Mouse (Mus musculus): ENCODE measurements around the gene Gm8773. TPM values are rescaled to one million over a fixed set of nuclear protein-coding genes. Genes with fewer than 3 reads are reported as not detected.

Gm8773 gene
- polyA plus RNA-seq, 1 experiment from 2014 or later = 3.6 TPM

DNA sequence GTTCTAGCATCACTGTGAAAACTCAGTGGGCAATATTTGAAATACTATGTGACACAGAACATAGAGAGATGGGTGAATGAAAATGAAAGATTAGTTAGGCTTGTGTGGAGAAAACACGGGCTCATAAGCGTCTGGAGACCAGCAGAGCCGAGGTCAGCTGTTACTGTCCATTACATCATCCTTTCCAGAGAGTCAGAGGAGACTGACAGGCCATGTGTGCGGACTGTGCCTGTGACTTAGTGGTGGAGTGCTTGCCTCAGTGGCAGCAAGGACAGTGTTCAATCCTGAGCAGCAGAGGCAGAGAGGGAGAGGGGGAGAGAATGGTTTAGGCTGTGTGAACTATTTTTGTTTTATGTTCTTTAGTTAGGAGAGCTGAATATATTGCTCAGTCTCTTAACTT, 44.7 kb downstream of the Gm8773 start:
- Histone ChIP-seq H3K36me3 (no peaks in the 10 kb centered on the region), H3K4me3 (no peak overlapping the region), H3K9me3 (no peaks in the 10 kb centered on the region), H3K27me3 (ENCODE audit: insufficient read depth, poor library complexity, severe bottlenecking) (no peaks in the 10 kb centered on the region), H3K27ac (no peak overlapping the region), H3K4me1 (replicated peaks) (no peaks in the 10 kb centered on the region)
- 72% methylated on average over 4 of the region's 4 CpGs for WGBS
- DNase-seq (ENCODE audit: low spot score) = no peak

DNA sequence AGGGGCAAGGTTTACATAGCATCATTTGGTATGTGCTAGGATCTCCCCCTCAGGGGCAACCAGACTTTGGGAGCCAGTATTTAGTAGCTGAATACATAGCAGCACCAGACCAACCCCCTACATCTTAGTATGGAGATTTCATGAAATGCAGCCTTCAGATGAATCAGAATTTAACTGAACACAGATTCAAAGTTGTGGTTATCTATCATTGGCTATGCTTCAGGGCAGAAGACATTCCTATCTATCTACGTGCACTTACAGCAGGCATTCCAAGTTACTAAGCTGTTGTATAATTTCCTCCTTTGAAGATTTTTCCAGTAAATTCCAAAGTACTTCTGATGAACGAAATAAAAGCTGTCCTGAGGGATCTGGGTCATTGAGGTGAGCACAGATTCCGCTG, 51.9 kb downstream of the Gm8773 start:
- Histone ChIP-seq H3K27ac (no peak overlapping the region), H3K4me3 (no peak overlapping the region), H3K36me3 (no peaks in the 10 kb centered on the region), H3K9me3 (no peaks in the 10 kb centered on the region), H3K4me1 (replicated peaks) (no peaks in the 10 kb centered on the region), H3K27me3 (ENCODE audit: insufficient read depth, poor library complexity, severe bottlenecking) (no peaks in the 10 kb centered on the region)
- no peak for DNase-seq (ENCODE audit: low spot score)
- 81% methylated on average over 3 of the region's 3 CpGs for WGBS

Other genes with a start within 250 kb of the Gm8773 start
- 14.3 and 19.0 TPM in 2 replicates for gene Cdk14, start 153.5 kb upstream of the Gm8773 start, polyA plus RNA-seq (2016; fragmentation: Nextera tagmentation; extraction: Ambion mirVana)
- gene 1700015F17Rik, start 94.7 kb upstream of the Gm8773 start, polyA plus RNA-seq (2016; fragmentation: Nextera tagmentation; extraction: Ambion mirVana) = 0.30 TPM in 1 of 2 replicates, not detected in the other
- 27.9 and 36.3 TPM in 2 replicates for gene Cldn12, start 58.8 kb upstream of the Gm8773 start, polyA plus RNA-seq (2016; fragmentation: Nextera tagmentation; extraction: Ambion mirVana)
- gene Gtpbp10, start 14.3 kb upstream of the Gm8773 start, polyA plus RNA-seq (2016; fragmentation: Nextera tagmentation; extraction: Ambion mirVana) = 23.6 and 32.4 TPM in 2 replicates
- 5.2 and 5.5 TPM in 2 replicates for gene Cfap69, start 90.4 kb downstream of the Gm8773 start, polyA plus RNA-seq (2016; fragmentation: Nextera tagmentation; extraction: Ambion mirVana)
- gene Steap2, start 120.8 kb downstream of the Gm8773 start, polyA plus RNA-seq (2016; fragmentation: Nextera tagmentation; extraction: Ambion mirVana) = 5.0 and 5.7 TPM in 2 replicates
- 5.1 and 7.3 TPM in 2 replicates for gene Steap1, start 175.5 kb downstream of the Gm8773 start, polyA plus RNA-seq (2016; fragmentation: Nextera tagmentation; extraction: Ambion mirVana)